Mouse (Mus musculus): ENCODE results near the gene Srgap3.

The Srgap3 gene

DNA sequence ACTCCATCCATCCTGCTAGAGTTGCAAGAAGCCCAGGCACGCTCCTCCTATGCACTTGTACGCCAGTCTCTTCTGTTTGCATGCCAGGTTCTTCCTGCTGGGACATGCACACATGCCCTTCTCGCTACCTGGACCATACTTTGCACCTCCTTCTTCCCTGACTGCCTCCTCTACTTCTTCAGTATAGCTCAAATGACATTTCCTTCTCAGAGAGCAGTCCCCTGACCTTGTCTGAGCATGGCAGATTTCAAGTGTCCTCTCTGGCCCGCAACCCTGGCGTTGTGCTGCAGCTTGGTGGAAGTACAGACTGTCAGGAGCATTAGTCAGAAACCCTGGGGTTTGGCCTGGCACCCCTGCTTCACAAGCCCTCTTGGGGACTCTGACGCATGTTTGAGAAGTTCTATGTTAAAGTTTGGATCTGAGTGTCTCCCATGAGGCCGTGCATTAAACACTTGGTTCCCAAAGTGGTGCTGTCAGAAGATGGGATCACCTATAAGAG lies 128.6 kb downstream of the Srgap3 start:
- no peak for DNase-seq (ENCODE audit: low spot score in 2 of 2)

DNA sequence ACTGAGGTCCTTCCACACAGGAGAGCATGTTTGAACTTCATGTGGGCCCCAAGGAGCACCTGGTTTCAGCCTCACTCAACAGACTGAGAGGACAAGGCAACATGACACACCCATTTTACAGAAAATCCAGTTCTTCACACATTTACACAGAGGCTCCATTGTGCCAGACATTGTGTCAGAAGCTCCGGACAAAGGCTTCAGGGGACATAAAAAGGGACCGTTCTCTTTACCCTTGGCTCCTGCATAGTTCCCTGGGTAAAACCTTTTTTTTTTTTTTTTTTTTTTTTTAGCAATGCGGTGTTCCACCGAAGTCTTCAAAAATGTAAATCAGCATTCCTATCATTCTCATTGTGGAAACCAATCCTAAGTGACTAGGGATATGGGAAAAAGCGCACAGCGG lies 131.5 kb downstream of the Srgap3 start:
- DNase-seq (ENCODE audit: low spot score in 2 of 2), result no peak

DNA sequence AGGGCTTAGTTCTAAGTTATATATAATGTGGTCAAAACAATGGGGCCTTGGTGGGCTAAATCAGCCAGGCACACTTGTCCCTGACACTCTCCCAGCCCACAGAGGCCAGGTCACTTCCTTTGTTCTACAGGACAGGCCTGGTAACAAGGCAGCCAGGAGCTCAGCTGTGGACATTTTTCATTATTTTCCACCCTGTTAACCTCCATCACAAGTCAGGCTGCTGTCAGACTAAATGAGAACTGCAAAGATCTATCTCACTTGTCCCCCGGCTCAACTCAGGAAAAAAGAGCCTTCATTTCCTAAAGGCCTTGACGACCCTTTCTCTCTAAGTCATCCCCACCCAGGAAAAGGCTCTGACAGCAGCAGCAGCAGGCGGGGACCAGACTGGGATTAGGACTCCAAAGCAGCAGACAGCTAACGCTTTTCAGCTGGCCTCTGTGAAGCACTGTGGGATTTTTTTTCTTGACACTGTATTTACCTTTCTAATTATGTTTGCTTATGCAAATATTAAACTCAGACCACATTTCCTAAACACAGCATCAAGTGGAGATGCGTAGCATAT lies 132.5 kb downstream of the Srgap3 start:
- DNase-seq (ENCODE audit: low spot score in 2 of 2), result no peak

DNA sequence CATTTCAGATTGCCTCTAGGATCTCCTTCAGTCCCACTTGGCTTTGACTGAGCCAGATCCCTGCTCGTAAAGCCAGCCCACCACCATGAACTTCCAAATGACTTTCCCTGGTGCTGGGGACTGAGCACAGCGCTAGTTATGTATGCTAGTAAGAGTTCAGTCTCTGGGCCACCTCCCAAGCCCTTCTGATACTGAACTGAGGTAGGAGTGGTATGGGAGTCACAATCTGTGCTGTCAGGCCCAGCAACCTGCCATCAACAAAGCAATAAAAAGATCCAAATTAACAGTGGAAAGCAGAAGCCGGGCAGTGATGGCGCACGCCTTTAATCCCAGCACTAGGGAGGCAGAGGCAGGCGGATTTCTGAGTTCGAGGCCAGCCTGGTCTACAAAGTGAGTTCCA lies 134.2 kb downstream of the Srgap3 start:
- no peak for DNase-seq (ENCODE audit: low spot score in 2 of 2)

DNA sequence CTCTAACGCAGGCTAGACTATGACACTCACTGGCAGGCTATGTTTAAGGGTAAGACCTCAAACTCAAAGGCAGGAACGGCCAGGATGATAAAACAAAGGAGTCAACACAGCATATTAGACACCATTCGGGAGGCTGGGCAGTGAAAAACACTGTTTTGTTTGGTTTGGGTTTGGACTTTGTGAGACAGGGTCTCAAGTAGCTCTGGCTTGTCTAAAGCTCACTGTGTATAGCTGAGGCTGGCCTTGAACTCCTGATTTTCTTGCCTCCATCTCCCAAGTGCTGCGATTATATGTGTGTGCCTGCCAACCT lies 136.6 kb downstream of the Srgap3 start:
- DNase-seq (ENCODE audit: low spot score in 2 of 2), result no peak

DNA sequence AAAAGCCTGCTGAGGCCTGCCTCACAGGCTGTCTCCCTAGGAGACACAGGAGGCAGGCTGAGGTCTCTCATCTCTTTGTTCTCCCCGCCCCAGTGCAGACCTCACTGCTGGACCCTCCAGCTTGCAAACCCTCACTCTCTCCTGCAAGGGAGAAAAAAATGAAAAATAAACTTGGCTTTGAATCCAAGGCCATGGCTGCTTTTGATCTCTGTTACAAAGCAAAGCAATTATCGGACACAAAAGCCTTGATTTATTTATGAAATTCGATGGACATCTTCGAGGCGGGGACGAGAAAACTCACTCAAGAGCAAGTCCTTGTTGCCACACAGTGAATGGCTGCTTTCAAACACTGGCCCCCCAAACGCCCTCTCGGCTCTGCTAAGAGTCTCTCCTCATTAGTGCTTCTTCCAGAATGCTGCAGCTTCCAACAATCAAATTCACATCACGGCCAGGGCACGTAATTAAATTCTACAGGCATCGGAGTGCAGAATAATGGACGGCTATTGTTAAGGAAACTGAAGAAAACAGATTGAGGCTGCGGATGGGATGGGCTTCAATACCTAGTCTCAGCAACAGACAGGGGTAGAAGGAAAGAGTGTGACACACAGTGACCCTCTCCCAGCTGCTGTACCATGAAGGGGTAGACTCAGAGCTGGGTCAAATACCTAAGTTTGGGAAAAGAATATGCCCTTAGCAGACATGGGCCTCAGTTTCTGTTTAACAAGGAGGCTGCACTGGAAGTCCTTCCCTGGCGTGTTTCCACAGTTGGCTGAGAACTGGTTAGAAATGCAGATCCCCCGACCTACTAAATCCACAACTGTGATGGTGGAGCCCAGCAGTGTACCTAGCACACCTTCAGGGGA lies 137.2 kb downstream of the Srgap3 start:
- DNase-seq (ENCODE audit: low spot score in 2 of 2), result peak in 1 of 2 experiments; percentile 47

DNA sequence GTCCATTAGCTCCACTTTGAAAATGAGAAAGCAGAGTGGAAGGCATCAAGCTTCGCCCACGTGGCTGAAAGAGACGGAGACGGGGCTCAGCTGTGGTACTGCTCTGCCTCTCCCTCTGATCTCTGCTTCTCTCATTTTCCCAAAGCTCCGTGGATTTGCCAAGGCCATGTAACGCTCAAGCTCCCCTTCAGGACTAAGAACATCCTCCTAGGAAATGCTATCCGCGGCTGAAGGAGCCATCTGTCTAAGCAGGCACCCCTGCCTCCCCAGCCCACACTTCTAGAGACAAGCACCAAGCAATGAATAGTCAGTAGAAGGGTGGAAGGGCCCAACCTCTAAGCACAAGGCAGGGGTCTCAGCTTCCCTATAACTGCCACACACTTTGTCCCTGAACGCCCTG lies 138.3 kb downstream of the Srgap3 start:
- no peak for DNase-seq (ENCODE audit: low spot score in 2 of 2)

DNA sequence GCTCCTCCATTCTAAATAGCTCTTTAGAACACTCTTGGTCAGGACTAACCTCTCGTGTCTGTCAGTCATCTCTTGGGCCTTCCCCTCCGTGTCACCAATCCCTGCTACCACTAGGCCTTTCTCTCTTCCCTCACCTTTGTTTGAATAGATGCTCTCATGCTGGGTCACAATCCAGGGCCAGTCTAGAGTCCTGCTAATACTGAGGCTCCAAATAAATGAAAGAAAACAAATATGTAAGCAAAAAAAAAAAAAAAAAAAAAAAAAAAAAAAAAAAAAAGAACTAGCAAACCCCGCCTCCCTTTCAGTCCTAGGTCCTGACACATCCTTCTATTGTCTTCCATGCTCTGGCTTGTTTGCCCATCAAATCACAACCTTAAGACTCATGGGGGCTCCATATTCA lies 145.1 kb downstream of the Srgap3 start:
- no peak for DNase-seq (ENCODE audit: low spot score in 2 of 2)

DNA sequence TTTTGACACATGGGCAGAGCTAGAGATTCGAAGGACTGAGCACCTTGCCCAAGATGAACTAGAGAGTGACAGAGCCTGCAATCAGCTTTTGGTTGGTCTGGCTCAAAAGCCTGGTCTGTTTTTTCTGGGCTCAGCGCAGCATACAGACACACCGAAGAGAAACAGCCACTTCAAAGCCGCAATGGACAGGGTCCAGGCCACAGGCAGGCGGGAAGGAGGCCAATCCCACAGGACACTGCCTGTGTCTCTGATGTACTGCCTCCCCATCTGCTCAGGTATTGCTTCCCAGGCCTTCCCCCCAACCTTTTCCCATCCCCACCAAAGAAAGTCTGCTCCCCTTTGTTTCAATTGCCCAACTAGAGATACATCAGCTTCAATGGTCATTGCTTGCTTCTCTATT lies 148.7 kb downstream of the Srgap3 start:
- DNase-seq (ENCODE audit: low spot score in 2 of 2), result no peak

DNA sequence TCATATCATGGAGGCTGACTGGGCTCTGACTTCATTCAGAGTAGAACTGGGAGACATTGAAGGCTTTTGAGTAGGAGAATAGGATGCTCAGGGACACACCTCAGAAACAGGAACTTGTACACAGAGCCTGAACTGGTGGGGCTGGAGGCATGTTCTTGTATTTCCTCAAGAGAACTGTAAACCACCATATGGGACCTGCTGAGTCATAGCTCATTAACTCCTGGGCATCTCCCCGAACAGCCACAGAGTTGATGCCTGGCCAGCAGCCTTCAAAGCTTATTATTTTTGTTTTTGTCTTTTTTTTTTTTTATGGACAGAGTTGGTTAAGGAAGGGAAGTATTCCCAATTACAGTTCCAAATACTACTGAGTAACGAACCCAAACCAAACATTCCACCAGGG lies 150.5 kb downstream of the Srgap3 start:
- no peak for DNase-seq (ENCODE audit: low spot score in 2 of 2)

DNA sequence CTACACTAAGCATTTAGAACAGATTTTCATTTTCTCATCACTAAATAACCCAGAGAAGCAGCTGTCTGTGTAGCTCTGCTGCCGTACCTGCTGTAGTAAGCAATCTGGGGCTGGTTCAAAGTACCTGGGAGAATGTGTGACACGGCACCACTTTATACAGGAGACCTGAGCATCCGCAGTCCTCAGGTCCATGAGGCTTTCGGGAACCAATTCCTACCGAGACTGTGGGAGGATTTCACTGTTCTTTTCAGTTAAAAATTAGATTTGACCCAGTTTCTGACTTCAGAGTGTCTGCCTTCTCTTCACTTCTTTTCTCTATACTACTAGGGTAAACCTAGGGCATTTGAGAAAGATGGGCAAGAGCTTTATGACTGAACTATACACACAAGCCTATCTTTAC lies 153.2 kb downstream of the Srgap3 start:
- DNase-seq (ENCODE audit: low spot score in 2 of 2), result no peak

DNA sequence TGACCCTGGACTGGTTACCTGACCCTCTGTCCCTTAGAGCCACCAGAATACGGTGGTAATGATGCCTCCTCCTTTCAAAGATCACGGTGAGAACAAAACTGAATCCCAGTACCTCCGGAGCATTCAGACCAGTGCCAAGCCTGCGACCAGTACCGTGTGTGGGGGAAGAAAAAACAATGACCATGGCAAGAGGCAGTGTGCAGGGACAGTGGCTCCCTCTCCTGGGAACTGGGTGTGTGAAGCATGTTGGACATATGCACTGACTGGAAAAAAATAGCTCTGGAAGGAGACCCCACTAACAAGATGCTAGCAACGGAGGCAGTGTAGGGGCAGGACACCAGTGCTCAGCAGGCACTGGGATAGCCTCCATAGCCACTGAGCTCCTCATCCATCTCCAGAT lies 157.2 kb downstream of the Srgap3 start:
- DNase-seq (ENCODE audit: low spot score in 2 of 2), result no peak

DNA sequence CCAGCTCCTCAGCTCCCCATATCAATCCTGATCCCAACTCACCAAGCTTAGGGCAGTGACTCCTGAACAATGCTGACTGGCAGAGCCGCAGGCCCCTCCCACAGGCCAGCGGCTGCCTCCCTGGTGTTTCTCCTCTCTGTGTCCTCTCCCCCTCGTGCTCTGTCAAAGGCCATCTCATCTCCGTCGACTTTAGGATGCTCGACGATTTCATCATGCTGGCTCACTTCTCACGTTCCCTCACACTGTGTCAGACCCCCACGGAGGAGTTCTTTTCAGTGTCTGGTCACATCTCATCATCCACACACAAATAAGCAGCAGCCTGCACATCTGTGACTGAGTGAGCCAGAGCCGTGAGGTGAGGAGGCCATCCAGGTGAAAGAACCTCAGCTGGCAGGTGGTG lies 158.4 kb downstream of the Srgap3 start:
- no peak for DNase-seq (ENCODE audit: low spot score in 2 of 2)

DNA sequence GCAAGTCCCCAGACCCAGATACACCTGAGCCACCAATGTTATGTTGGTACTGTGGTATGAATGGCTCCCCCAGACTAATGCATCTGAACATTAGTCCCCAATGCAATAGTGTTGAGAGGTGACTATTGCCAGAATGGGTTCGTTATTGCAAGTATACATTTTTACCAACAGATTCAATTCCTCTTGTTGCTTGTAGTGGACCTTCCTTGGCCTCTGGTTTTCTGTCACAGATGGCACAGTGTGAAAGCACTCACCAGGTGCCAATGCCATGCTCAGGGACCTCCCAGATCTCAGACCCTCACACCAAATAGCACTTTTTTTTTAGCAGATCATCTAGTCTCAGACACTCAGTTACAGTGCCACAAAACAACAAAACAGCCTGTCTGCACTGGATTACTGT lies 158.9 kb downstream of the Srgap3 start:
- DNase-seq (ENCODE audit: low spot score in 2 of 2), result no peak

DNA sequence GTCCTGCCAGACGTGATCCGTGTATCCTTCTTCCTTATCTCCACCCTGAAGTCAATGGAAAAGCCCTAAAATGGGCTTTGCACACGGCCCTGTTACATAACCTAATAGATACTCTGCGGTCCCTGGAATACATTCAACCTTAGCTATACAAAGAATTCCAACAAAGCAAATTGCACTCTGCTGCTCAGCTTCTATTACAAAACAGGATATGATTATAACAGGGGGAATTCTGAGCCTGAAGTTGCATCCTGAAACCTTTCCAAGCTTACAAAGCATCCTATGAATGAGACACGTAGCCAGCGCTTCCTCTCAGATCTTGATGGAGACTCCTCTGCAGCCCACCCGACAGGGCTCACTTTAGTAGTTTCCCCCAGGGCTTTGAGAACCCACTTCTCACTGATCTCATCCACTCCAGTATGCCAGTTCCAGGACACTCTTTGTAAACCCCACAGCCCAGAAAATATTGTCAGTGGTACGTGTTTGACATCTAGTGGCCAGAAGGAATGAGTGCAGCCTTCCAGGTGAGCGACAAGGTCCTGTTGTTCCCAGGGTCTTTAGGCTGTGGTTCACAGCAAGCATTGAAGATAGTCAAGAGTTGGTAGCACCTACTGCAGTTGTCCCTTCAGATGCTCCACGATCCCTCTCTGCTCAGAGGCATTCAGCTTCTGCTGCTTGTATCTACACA lies 165.5 kb downstream of the Srgap3 start:
- DNase-seq (ENCODE audit: low spot score in 2 of 2), result no peak

DNA sequence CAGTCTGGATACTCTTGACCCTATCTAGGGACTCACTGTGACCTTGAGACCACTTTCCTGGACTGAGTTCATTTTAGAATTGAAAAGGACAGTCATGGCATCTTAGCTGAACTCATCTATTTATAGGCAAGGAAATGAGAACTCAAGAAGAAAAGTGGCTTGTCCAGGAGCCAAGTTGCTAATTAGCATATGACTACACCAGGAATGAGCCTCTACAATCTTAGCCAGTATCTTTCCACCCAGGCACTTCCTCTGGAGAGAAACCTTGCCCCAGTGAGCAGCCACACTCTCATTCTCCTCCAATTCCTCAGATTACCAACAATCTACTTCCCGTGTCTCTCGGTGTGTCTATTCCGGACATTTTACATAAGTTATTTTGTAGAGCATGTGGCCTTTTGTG lies 168.9 kb downstream of the Srgap3 start:
- peak; percentile 25 to 78 for DNase-seq (ENCODE audit: low spot score in 2 of 2)

DNA sequence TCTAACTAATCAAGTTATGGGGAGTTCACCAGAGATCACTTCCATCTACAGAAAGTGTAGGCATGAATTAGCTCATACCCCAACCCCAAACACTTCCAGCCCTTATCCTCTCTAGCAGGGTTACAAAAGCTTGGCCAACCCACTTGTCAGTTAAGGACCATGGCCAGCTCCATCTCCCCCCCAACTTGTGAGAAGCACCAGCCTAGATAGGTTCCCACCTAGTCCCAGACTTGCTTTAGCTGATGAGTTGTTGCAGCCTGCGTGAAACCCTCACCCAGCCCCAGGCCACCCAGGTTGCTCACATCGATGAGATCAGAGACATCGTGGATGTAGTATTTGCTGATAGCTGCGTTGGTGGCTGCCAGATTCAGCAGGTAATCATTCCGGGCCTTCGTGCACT lies 170.3 kb downstream of the Srgap3 start:
- DNase-seq (ENCODE audit: low spot score in 2 of 2), result no peak

DNA sequence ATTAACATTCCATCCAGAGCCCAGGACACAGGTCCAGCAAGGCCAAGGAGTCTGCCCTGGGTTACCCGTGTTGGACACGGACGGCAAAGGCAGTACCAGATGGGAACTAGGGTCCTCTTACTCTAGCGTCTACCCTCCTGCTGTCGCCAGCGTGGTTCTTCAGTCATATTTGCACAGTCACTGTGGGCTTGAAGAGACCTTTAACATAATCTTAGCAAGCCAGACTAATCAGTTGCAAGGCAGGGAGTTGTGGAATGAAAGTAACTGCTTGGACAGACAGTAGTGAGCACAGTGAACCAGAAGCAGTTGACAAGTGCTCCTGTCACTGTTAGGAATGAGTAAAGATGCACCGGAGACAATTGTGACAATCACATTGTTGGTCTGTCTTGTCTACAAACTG lies 173.3 kb downstream of the Srgap3 start:
- no peak for DNase-seq (ENCODE audit: low spot score in 2 of 2)

DNA sequence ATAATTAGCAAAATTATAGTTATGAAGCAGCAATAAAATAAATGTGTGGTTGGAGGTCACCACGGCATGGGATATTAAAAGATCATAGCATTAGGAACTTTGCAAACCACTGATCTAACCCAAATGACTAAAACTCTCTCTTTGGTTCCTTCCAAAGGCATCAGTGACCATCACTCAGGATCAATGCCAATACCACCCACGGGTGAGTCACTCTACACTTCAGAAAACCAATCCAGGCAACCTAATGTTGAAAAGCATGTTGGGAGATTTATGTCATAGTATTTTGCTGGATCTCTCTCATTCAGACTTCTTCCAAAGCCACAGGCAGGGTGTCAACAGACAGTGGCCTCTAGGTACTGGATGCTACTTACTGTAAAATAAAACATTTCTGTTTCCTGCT lies 176.1 kb downstream of the Srgap3 start:
- no peak for DNase-seq (ENCODE audit: low spot score in 2 of 2)

DNA sequence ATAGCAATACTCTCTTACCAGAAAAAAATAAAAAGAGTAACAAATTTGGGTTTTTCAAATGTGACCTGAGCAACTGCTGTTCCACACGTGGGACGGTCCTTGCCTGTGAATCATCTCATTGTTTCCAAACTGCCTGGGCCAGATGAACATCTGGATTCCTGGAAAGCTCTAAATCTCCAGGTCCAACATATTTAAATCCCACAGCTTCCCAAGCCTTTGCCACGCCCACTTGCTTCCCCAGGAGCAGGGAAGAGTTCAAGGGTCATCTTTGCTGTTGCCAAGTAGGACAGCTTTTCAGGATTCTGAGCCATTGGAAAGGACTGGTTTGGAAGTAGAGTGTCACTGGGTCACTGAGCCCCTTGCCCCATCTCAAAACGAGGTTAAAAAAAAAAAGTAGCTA lies 188.5 kb downstream of the Srgap3 start:
- no peak for DNase-seq (ENCODE audit: low spot score in 2 of 2)

DNA sequence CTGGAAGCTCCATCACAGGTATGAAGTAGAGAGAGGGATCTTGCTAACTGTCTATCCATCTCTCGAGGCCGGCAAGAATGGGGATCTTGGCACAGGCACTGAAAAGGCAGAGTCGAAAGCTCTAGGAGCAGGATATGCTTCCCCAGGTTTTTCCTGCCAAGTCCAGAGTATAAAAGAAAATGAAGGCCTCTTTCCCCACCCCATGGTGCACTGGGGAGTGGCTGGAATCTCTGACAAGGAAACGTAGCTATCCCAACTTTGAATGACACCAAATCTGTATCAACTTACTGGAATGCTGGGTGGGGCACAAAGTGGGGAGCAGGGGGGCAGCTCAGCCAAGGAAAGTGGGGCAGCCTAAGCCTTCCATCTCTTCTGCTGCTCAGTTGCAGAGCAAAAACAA lies 190.2 kb downstream of the Srgap3 start:
- DNase-seq (ENCODE audit: low spot score in 2 of 2), result no peak

DNA sequence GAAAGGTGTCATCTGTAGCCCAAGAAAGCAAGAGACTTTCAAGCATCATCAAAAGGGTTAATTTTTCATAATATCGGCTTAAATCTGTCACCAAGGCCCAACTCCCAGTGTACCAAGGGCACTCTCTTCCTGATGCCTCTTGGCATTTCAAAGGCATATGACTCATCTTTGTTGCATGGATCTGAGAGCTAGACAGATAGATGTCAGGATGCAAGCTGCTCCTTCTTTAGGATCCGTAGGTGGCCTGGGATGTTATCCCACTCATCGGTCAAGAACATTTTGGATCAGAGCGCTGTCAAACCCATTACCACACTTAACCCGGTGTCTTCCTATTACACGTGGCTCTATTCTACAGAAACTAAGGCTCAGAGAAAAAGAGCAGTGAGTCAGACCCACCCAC lies 192.1 kb downstream of the Srgap3 start:
- DNase-seq (ENCODE audit: low spot score in 2 of 2), result no peak

DNA sequence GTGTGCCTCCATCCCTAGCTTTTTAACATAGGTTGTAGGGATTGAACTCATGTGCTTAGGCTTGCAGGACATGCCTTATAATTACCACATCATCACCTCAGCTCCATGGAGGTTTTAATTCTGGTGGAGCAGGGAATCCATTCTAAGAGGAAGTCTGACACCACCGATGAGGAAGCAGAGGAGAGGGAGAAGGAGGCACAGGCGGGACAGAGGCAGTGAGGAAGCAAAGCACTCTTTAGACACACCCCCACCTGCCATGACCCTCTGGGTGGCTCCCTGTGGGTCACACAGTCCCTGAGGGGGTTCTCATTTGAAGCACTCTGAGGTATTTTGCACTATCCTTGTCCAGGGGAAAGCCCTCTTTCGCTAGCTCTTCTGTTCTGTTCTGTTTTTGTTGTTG lies 194.5 kb downstream of the Srgap3 start:
- no peak for DNase-seq (ENCODE audit: low spot score in 2 of 2)

Data from left cerebral cortex, adult 9 months (tissue).